Comparison of ENCODE assay signal across 9 mouse cellular contexts in genomic region chr3:18695113-18695792, GRCm38 (mm10).
DNase-seq lines count a peak whose midpoint lies in the region; ATAC-seq and TF ChIP-seq lines count a peak whose summit lies in the region.
"Had no signal": no experiment of that assay in that cellular context is flagged by ENCODE, and none has a peak within 500 bp of the region (broad histone marks: within the 10 kb centered on the region; RNA-seq: fewer than 3 reads in every experiment).

No protein-coding gene starts in this region.

- H3K4me1 ChIP-seq in stomach, embryonic 14.5 days (ENCODE audit: control insufficient read depth, insufficient read depth, low read length): no peaks in the 10 kb centered on the region
- H3K4me1 ChIP-seq in stomach, postnatal 0 days (replicated peaks; ENCODE audit: control insufficient read depth, insufficient read depth): no peaks in the 10 kb centered on the region
- no peaks in the 10 kb centered on the region for H3K4me1 ChIP-seq in hindbrain, embryonic 11.5 days (replicated peaks; ENCODE audit: control insufficient read depth, insufficient read depth, low read length)
- H3K4me1 ChIP-seq in midbrain, embryonic 13.5 days (replicated peaks): peaks cover 8% of the 10 kb centered on the region
- H3K4me1 ChIP-seq: lung, embryonic 15.5 days had no signal

- no peaks in the 10 kb centered on the region for H3K9me3 ChIP-seq in stomach, embryonic 14.5 days (ENCODE audit: control insufficient read depth, low read depth, low read length)
- H3K9me3 ChIP-seq in stomach, postnatal 0 days (ENCODE audit: control insufficient read depth, low read length): no peaks in the 10 kb centered on the region
- H3K9me3 ChIP-seq in hindbrain, embryonic 11.5 days (ENCODE audit: control insufficient read depth, low read length): no peaks in the 10 kb centered on the region
- H3K9me3 ChIP-seq in midbrain, embryonic 13.5 days: no peaks in the 10 kb centered on the region
- H3K9me3 ChIP-seq: lung, embryonic 15.5 days had no signal

- no peak overlapping the region for H3K4me2 ChIP-seq in stomach, embryonic 14.5 days (replicated peaks; ENCODE audit: low read depth, low read length)
- no peak overlapping the region for H3K4me2 ChIP-seq in stomach, postnatal 0 days (replicated peaks; ENCODE audit: low read depth)
- no peak overlapping the region for H3K4me2 ChIP-seq in hindbrain, embryonic 11.5 days (replicated peaks; ENCODE audit: low read depth, low read length)
- H3K4me2 ChIP-seq in midbrain, embryonic 13.5 days (replicated peaks): no peak overlapping the region
- H3K4me2 ChIP-seq: lung, embryonic 15.5 days had no signal

- H3K4me3 ChIP-seq in stomach, embryonic 14.5 days (ENCODE audit: low read depth, low read length): no peak overlapping the region
- no peak overlapping the region for H3K4me3 ChIP-seq in stomach, postnatal 0 days (ENCODE audit: low read depth, low read length)
- H3K4me3 ChIP-seq in hindbrain, embryonic 11.5 days (ENCODE audit: low read depth, low read length): no peak overlapping the region
- H3K4me3 ChIP-seq in midbrain, embryonic 13.5 days (replicated peaks): no peak overlapping the region
- H3K4me3 ChIP-seq: lung, embryonic 15.5 days had no signal

- no peak overlapping the region for H3K27ac ChIP-seq in stomach, embryonic 14.5 days (ENCODE audit: low read length)
- no peak overlapping the region for H3K27ac ChIP-seq in stomach, postnatal 0 days (replicated peaks)
- H3K27ac ChIP-seq in hindbrain, embryonic 11.5 days (ENCODE audit: low read depth, low read length): no peak overlapping the region
- no peak overlapping the region for H3K27ac ChIP-seq in midbrain, embryonic 13.5 days
- H3K27ac ChIP-seq: lung, embryonic 15.5 days had no signal

- 46% methylated on average over 4 of the region's 4 CpGs for WGBS in stomach, embryonic 14.5 days
- 41% methylated on average over 4 of the region's 4 CpGs for WGBS in stomach, postnatal 0 days
- WGBS in hindbrain, embryonic 11.5 days: 54% methylated on average over 4 of the region's 4 CpGs
- WGBS in midbrain, embryonic 13.5 days: 69% methylated on average over 4 of the region's 4 CpGs

- no peak for TF ChIP-seq CTCF in stomach, postnatal 0 days (IDR thresholded peaks at IDR 0.05; ENCODE audit: low read depth)

- H3K9ac ChIP-seq in stomach, embryonic 14.5 days (replicated peaks; ENCODE audit: low read depth, low read length): no peak overlapping the region
- H3K9ac ChIP-seq in stomach, postnatal 0 days (ENCODE audit: low read length): no peak overlapping the region
- H3K9ac ChIP-seq in hindbrain, embryonic 11.5 days (ENCODE audit: low read depth, low read length): no peak overlapping the region
- H3K9ac ChIP-seq in midbrain, embryonic 13.5 days (replicated peaks): no peak overlapping the region
- H3K9ac ChIP-seq: lung, embryonic 15.5 days had no signal

- no peak for TF ChIP-seq EP300 in stomach, postnatal 0 days (optimal IDR thresholded peaks at IDR 0.05)

- ATAC-seq in stomach, embryonic 14.5 days (ENCODE audit: insufficient number of reproducible peaks, insufficient read depth, low FRiP score, low read depth): peak; percentile 63; the same call in 1 of the 2 replicates
- ATAC-seq in stomach, postnatal 0 days (ENCODE audit: low FRiP score, low TSS enrichment): no peak
- peak; percentile 83 for ATAC-seq in hindbrain, embryonic 11.5 days (ENCODE audit: low FRiP score)
- ATAC-seq in midbrain, embryonic 13.5 days: peak; percentile 95

- H3K36me3 ChIP-seq in stomach, embryonic 14.5 days (ENCODE audit: control insufficient read depth, insufficient read depth, low read length): no peaks in the 10 kb centered on the region
- no peaks in the 10 kb centered on the region for H3K36me3 ChIP-seq in stomach, postnatal 0 days (ENCODE audit: control insufficient read depth, insufficient read depth, low read length)
- H3K36me3 ChIP-seq in hindbrain, embryonic 11.5 days (ENCODE audit: control insufficient read depth, insufficient read depth, low read length): no peaks in the 10 kb centered on the region
- H3K36me3 ChIP-seq in midbrain, embryonic 13.5 days: no peaks in the 10 kb centered on the region
- H3K36me3 ChIP-seq: lung, embryonic 15.5 days had no signal

- no peak for DNase-seq in stomach, postnatal 0 days (ENCODE audit: low spot score)
- DNase-seq in hindbrain, embryonic 11.5 days (ENCODE audit: low spot score): peak; percentile 47
- DNase-seq in kidney, postnatal 36 days: no peak
- no peak for DNase-seq in kidney, postnatal 25 days
- DNase-seq in right cerebral cortex, postnatal 25 days: no peak
- DNase-seq: heart, postnatal 36 days had no signal

- no peaks in the 10 kb centered on the region for H3K27me3 ChIP-seq in stomach, embryonic 14.5 days (ENCODE audit: control insufficient read depth, insufficient read depth, low read length)
- no peaks in the 10 kb centered on the region for H3K27me3 ChIP-seq in stomach, postnatal 0 days (ENCODE audit: control insufficient read depth, insufficient read depth, low read length)
- H3K27me3 ChIP-seq in hindbrain, embryonic 11.5 days (ENCODE audit: control insufficient read depth, insufficient read depth, low read length): no peaks in the 10 kb centered on the region
- H3K27me3 ChIP-seq in midbrain, embryonic 13.5 days: no peaks in the 10 kb centered on the region
- H3K27me3 ChIP-seq: lung, embryonic 15.5 days had no signal
